Comparison of ENCODE assay signal across 8 mouse cellular contexts in genomic region chr5:136321378-136321777, GRCm38 (mm10).
DNase-seq lines count a peak whose midpoint lies in the region; ATAC-seq lines count a peak whose summit lies in the region.
"Had no signal": no experiment of that assay in that cellular context is flagged by ENCODE, and none has a peak within 500 bp of the region (broad histone marks: within the 10 kb centered on the region; RNA-seq: fewer than 3 reads in every experiment).

No protein-coding gene starts in this region.

- 82% methylated on average over 6 of the region's 6 CpGs for WGBS in embryonic facial prominence, embryonic 11.5 days

- no peak overlapping the region for H3K4me2 ChIP-seq in embryonic facial prominence, embryonic 11.5 days (ENCODE audit: low read depth, low read length)

- no peak overlapping the region for H3K9ac ChIP-seq in embryonic facial prominence, embryonic 11.5 days (replicated peaks; ENCODE audit: low read length)

- intact Hi-C loops in heart, postnatal 36 days (cut with DNase I): no loop called here

- no peaks in the 10 kb centered on the region for H3K9me3 ChIP-seq in embryonic facial prominence, embryonic 11.5 days (replicated peaks; ENCODE audit: control insufficient read depth, low read length)

- DNase-seq in heart, postnatal 4 days: peak; percentile 52
- no peak for DNase-seq in heart, postnatal 36 days
- DNase-seq in right cerebral cortex, postnatal 4 days: peak; percentile 44
- DNase-seq in right cerebral cortex, postnatal 36 days (ENCODE audit: low spot score in 2 of 2): no peak
- peak; percentile 28 for DNase-seq in embryonic facial prominence, embryonic 11.5 days (ENCODE audit: low spot score)
- no peak for DNase-seq in T-cell, adult 2 months (ENCODE audit: low spot score)
- DNase-seq in frontal cortex, postnatal 25 days (ENCODE audit: low spot score in 2 of 2): no peak

- no peak overlapping the region for H3K27ac ChIP-seq in embryonic facial prominence, embryonic 11.5 days (replicated peaks; ENCODE audit: low read depth, low read length)

- ATAC-seq in embryonic facial prominence, embryonic 11.5 days (replicated peaks; ENCODE audit: insufficient number of reproducible peaks, low FRiP score, low TSS enrichment, low read depth): no peak
- ATAC-seq: forebrain, embryonic 16.5 days had no signal

- no peak overlapping the region for H3K4me3 ChIP-seq in embryonic facial prominence, embryonic 11.5 days (ENCODE audit: low read depth, low read length)

- no peaks in the 10 kb centered on the region for H3K4me1 ChIP-seq in embryonic facial prominence, embryonic 11.5 days (ENCODE audit: control insufficient read depth, insufficient read depth, low read length)

- H3K36me3 ChIP-seq in embryonic facial prominence, embryonic 11.5 days (replicated peaks; ENCODE audit: control insufficient read depth, insufficient read depth, low read depth, low read length): no peaks in the 10 kb centered on the region; the same call in 1 of the 2 replicates

- no peaks in the 10 kb centered on the region for H3K27me3 ChIP-seq in embryonic facial prominence, embryonic 11.5 days (ENCODE audit: control insufficient read depth, insufficient read depth, low read length)

Comparison
In these comparisons a context has a peak if more than half of its experiments do, and no peak if none do; other contexts are left out.
1. DNase-seq: peak in heart, postnatal 4 days (single experiment), right cerebral cortex, postnatal 4 days (single experiment) and embryonic facial prominence, embryonic 11.5 days (single experiment); none in heart, postnatal 36 days (0 of 2), right cerebral cortex, postnatal 36 days (0 of 2), T-cell, adult 2 months (single experiment) and frontal cortex, postnatal 25 days (0 of 2).